Mouse (Mus musculus): ENCODE results near the gene Gapt. TPM values are rescaled to one million over a fixed set of nuclear protein-coding genes. Genes with fewer than 3 reads are reported as not detected.

The Gapt gene
- polyA plus RNA-seq, 1 experiment from 2014 or later = 0.15 TPM

DNA sequence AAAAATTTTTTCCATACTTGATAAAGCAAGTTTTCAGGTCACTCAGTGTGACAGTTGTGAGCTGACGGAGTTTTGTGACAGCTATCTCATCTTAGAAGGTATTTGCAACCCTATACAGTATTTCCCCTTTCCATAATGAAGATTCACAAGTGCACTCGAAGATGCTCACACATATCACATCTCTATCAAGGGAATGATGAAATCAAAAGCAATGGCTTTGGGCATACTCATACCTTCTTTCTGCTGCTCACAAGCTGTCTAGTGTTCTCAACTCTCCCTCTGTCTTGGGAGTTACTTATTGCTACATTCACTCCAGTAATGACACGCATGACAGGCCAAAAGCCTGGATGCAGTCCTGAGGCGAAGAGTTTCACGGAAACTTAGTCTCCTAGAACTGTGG, 49.8 kb downstream of the Gapt start:
- WGBS = 90% methylated on average over 5 of the region's 5 CpGs
- Histone ChIP-seq H3K27ac (ENCODE audit: low read depth, low read length) (no peak overlapping the region), H3K27me3 (ENCODE audit: control insufficient read depth, insufficient read depth, low read length) (no peaks in the 10 kb centered on the region), H3K4me2 (ENCODE audit: low read depth) (no peak overlapping the region), H3K4me1 (ENCODE audit: control insufficient read depth, insufficient read depth, low read length) (no peaks in the 10 kb centered on the region), H3K36me3 (ENCODE audit: control insufficient read depth, insufficient read depth, low read length) (no peaks in the 10 kb centered on the region), H3K9me3 (ENCODE audit: control insufficient read depth, low read length) (no peaks in the 10 kb centered on the region), H3K9ac (ENCODE audit: low read length) (no peak overlapping the region), H3K4me3 (ENCODE audit: low read depth, low read length) (no peak overlapping the region)
- no peak for ATAC-seq (ENCODE audit: insufficient read depth, low FRiP score, low TSS enrichment)
- DNase-seq (ENCODE audit: low spot score) = no peak

Other genes with a start within 250 kb of the Gapt start
- 45.3 and 47.5 TPM in 2 replicates for gene Rab3c, start 76.2 kb downstream of the Gapt start, polyA plus RNA-seq (2014; fragmentation: Nextera tagmentation; extraction: Ambion mirVana)
- 98.2 and 102 TPM in 2 replicates for gene Plk2, start 37.8 kb upstream of the Gapt start, polyA plus RNA-seq (2014; fragmentation: Nextera tagmentation; extraction: Ambion mirVana)